Mouse (Mus musculus): Measurements from ENCODE around the gene Dhdh.
"Not testable (repeated sequence)": the region's sequence is repeated elsewhere in the genome, so short reads cannot be mapped to it uniquely, and the experiment has no call there.

Gene Dhdh

DNA sequence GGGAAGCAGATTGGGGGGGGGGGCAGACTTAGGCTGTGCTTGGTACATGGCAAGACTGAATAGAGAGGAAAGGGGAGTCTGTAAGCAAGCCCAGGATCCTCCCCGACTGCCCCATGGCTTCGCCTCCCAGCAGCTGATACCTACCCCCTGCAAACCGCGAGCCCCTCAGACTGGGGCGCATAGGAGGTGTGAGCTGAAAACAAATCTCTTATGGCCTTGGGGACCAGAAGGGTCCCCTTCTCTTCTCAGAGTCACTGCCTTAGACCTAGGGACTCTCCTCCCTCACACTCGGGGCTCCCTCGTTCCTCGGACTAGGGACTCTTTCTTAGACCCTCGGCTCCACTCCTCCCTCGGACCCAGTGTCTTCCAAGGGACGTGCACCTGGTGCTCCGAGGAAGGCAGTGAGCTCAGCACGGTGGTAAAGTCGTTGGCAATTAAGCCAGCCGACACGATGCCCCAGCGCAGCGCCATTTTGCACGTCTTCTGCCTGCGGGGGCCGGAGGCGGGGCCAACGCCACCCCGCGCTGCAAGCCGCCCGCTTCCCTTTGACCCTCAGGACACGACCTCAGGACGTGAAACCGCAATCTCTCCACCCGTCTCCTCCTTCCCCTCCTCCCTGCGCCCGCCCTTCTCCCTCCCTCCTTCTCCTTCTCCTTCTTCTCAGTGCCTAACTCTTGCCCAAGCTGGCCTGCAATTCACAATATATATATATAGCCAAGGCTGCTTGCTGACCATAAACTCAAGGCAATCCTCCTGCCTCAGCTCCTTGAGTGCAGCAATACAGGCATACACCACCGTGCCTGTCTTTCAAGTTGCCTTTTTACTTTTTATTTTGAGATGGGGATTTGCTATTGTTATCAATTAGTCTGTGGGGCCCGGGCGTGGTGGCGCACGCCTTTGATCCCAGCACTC lies at the start of gene Dhdh:
Dhdh (minus strand) TSS at position 513 of the 912 bp plus-strand sequence.
- DNase-seq (ENCODE audit: extremely low read depth, low read depth, low spot score): no peak

DNA sequence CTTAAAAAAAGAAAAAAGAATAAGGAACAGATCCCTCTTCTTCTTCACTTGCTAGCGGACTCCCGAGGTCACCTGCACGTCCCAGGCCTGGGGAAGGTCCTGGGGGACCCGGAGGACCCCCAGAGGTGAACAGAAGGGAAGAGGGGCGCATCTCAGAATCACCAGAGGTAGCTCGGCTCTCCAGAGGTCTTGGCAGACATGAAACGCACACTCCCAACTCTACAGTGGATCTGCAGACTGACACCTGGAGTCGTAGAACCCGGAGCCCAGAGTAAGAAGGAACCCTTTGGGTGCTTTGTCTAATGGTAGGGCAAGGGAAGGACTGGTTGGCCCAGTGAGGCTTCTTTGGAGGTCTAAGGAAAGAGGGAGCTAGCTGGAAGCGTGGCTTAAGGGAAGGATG lies 49.0 kb upstream of the Dhdh start:
- no peak for DNase-seq (ENCODE audit: extremely low read depth, low read depth, low spot score)

DNA sequence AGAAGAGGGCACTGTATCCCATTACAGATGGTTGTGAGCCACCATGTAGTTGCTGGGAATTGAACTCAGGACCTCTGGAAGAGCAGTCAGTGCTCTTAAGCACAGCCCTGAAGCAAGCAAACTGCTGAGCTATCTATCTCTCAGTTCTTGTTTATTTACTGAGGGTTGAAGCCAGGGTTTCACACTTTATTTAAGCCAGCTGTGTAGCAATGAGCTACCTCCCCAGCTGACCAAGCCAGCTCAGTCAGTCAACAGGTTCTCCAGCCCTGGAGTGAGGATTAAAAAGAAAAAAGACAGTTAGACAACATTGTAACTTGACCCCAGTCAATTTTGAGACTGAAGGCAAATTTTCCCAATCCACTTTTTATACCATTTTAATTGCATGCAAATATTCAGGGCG lies 47.1 kb upstream of the Dhdh start:
- peak; percentile 57 for DNase-seq (ENCODE audit: extremely low read depth, low read depth, low spot score)

DNA sequence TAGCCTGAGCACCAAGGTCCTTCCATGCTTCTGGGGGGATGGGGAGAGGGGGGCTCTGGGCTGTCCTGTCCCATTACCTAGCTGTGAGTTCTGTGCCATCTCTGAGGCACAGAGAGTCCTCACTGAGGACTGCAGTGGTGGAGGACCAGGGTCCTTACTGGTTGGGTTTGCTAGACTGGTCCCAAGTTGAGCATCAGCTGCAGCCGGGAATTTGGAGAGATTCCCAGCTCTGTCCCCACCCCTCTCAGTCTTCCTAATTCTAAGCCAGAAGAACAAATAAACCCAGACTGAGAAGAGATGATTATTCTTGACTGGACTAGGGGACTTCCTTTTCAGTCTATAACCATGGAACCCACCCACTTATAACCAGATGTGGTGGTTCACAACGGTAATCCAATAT lies 42.0 kb upstream of the Dhdh start:
- DNase-seq (ENCODE audit: extremely low read depth, low read depth, low spot score): no peak

DNA sequence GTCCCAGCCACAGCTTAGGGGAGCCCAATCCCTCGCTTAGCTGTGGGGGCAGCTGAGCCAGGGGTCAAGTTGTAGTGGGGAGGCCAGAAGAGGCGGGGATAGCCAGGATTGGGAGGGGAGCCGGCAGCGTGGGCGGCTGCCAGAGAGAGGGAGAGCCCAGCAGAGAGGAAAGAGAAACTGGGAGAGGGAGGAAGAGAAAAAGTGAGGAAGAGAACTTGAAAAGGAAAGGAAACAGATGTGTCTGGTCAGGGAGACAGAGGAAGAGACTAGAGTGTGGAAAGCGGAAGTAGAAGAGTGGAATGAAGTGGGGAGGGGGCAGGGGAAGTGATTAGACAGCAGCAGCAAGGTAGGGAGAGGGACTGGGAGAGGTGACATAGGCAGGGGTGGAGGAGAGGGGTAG lies 40.9 kb upstream of the Dhdh start:
- DNase-seq (ENCODE audit: extremely low read depth, low read depth, low spot score): no peak

DNA sequence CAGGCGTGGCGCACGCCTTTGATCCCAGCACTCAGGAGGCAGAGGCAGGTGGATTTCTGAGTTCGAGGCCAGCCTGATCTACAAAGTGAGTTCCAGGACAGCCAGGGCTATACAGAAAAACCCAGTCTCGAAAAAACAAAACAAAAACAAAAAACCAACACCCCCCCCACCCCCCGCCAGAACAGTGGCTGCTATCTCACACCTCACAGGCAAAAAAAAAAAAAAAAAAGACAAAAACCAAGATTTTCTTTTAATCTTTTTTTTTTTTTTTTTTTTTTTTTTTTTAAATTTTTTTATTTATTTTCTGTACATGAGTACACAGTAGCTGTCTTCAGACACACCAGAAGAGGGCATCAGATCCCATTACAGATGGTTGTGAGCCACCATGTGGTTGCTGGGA lies 38.6 kb upstream of the Dhdh start:
- not testable (repeated sequence) for DNase-seq (ENCODE audit: extremely low read depth, low read depth, low spot score)

DNA sequence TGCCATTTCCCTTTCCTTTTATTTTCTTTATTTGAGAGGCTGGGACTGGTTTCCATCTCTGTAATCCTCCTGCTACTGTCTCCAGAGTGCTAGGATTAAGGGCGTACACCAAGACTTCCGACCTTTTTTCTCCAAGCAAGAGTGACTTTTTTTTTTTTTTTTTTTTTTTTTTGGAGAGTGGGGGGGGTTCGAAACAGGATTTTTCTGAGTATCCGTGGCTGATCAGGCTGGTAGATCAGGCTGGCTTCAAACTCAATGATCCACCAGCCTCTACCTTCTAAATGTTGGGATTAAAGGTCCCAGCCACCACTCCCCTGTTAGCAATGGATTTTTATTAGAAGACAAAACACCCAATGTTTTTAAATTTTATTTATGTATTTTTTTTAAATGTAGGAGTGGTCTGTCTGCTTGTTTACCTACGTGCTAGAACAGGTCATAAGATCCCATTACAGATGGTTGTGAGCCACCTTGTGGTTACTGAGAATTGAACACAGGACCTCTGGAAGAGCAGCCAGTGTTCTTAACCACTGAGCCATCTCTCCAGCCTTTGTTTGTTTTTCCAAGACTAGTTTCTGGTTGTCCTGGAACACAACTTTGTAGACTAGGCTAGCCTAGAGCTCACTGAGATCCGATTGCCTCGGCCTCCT lies 38.0 kb upstream of the Dhdh start:
- no peak for DNase-seq (ENCODE audit: extremely low read depth, low read depth, low spot score)

DNA sequence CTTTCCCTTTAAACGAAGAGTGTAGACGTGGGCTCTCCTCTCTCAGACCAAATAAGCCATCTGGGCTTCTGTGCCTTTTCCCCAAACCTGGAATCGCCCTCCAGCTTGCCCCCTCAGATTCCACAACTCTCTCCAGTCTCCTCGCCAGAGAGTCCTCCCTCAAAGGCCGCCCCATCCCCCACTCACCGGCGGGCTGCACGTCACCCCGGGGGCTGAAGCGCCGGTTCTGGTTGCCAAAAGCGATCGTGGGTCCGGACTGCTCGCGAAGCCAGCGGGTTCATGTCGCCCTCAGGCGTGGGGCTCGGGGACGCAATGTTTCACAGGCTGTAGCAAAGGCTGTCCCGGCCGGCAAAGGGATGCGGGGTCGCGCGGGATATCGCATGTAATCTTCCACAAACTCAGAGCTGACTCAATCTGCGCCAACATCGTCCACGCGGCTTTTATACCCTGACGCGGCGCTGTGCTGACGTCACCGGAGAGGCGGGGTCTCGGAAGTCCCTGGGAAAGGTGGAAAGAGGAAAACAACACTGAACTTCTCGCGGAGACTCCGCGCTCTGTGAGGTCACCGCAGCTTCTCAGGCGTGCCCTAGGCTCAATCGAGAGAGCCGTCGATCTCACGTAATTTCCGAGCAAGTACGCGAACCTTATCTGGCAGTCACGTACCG lies 37.3 kb upstream of the Dhdh start, which contains the start of the genes Ppp1r15a and Plekha4:
Ppp1r15a (minus strand) TSS at position 460 of the 665 bp plus-strand sequence.
Plekha4 (plus strand) TSS at position 522 of the 665 bp plus-strand sequence.
- no peak for DNase-seq (ENCODE audit: extremely low read depth, low read depth, low spot score)

DNA sequence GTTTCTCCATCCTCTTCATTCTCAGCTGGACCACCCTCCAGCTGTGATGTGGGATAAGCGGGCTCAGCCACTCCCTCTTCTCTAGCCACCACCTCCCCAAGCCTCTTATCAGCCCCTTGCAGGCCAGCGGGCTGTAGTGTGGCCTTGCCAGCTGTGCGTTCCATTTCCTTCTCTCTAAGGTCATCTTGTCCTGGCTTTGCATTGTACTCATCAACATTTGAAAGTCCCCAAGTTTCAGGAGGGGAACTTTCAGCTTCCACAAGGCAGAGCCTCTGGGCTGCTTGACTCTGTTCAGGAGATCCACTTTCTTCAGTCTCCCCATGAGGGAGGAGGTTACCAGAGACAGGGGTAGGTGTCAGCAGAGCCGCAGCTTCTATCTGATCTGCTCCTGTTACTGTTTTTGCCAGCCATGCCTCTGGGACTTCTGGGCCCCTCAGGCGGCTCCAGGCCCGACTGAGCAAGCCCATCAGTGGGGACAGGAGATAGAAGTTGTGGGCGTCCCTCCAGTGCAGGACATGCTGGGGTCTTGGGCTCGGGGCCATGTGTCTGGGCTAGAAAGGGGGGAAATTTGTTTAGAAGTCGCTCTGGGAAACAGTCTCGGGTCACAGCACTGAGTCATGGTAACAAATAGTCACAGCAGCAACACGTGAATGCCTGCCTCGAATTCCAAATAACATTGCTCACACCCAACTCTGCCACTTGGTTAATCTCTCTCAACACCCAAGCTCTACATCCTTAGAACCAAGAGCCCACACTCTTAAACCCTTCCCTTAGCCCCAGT lies 36.4 kb upstream of the Dhdh start:
- DNase-seq (ENCODE audit: extremely low read depth, low read depth, low spot score): no peak

DNA sequence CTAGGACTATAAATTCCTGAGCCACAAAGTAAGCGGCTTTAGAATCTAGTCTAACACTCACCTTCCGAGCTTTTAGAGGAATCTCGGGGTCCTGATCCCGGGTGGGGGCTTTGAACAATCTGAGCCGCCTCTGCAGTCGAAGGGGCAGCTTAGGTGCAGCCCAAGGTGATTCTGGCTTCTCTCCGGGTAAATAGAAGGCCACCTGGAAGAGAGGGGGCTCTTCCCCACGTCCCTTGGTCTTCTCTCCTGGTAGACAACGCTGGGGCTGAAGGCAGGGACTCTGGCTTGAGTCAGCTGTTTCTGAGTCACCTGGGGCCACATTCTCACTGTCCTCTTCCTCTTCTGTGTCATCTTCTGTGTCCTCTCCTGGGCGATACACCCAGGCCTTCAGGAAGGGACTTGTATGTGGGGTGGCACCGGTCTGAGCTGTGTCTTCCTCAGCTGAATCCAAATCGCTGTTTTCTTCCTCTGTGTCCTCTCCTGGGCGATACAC lies 35.1 kb upstream of the Dhdh start:
- no peak for DNase-seq (ENCODE audit: extremely low read depth, low read depth, low spot score)

DNA sequence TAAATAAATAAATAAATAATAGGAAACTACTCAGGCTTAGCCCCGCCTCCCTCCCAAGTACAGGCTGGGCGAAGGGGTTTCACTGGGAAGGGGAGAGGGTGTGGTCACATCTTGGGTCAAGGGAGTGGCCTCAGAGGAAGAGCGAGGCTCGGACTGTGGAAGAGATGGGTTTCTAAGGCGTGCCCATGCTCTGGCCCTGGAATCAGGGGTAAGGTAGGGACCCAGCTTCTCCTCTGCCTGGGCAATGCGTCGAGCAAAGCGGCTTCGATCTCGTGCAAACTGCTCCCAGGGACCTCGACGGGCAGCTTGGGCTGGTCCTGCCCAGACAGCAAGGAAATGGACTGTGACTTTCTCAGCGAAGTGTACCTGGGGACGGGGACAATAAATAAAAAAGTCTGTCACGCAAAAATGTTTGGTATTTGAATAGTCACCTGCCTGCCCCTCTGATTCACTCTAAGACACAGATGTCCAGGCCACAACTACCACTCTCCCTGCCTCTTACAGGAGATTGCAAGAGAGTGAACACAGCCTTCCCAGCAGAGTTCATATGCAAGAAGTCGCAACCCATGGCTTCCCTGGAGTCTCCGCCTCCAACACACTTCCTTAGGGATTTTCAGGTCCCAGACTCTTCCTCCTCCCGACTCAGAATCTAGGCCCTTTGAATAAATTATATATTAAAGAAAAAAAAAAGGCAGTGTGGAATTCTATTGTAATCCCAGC lies 34.5 kb upstream of the Dhdh start:
- no peak for DNase-seq (ENCODE audit: extremely low read depth, low read depth, low spot score)

DNA sequence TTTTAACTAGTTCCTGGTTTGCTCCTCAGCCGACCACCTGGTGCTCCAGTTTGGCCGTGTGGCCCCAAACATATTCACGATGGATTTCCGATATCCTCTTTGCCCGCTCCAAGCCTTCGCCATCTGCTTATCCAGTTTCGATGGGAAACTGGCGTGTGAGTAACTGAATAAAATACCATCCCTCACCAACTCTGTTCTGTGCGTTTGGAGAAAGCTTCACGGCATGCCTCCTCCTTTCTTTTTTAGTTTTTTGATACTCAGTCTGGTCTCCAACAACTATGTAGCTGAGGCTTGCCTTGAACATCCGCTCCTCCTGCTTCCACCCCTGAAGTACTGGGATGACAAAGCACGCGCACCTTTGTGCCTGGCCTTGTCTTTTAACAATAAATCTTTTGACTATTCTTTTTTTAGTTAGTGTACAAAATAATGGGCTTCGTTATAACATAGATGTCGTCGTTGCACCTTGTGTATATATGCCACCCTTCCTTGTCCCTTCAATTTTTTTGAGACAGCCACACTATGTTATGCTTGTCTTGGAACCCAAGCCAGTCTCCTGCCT lies 33.7 kb upstream of the Dhdh start:
- no peak for DNase-seq (ENCODE audit: extremely low read depth, low read depth, low spot score)

DNA sequence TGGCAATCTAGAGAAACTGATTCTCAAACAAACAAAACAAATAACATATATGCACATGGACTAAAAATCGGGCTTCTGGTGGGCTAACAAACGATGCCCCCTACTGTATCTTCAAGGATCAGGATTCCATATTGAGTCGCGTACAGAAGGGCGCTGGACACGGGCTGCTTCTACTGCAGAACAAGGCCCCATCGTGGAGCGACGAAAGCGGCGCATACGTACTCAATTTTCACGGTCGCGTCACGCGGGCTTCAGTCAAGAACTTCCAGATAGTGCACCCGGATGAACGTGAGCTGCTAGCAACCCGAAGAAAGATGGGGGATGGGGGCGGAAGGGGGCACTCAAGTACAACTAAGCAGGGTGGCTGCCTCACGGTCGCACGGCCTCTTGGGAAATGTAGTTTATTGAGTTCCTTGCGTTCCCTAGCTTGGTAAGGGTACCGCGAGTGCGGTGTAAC lies 33.2 kb upstream of the Dhdh start:
- DNase-seq (ENCODE audit: extremely low read depth, low read depth, low spot score): no peak

DNA sequence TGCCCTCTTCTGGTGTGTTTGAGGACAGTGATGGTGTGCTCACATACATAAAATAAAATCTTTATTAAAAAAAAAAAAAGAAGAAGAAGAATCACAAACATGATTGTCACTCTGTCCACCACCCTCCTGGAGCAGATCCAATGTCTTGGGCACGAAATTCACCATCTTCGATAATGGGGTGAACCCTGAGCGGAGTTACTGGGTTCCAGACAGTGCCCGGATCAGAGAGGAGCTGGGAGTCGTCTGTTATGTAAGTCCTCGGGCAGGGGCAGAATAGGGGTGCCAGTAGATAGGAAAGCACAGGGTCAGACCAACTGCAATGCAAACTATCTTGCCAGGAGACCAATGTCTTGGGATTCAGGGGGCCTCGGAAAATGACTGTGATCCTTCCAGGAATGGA lies 32.0 kb upstream of the Dhdh start:
- no peak for DNase-seq (ENCODE audit: extremely low read depth, low read depth, low spot score)

DNA sequence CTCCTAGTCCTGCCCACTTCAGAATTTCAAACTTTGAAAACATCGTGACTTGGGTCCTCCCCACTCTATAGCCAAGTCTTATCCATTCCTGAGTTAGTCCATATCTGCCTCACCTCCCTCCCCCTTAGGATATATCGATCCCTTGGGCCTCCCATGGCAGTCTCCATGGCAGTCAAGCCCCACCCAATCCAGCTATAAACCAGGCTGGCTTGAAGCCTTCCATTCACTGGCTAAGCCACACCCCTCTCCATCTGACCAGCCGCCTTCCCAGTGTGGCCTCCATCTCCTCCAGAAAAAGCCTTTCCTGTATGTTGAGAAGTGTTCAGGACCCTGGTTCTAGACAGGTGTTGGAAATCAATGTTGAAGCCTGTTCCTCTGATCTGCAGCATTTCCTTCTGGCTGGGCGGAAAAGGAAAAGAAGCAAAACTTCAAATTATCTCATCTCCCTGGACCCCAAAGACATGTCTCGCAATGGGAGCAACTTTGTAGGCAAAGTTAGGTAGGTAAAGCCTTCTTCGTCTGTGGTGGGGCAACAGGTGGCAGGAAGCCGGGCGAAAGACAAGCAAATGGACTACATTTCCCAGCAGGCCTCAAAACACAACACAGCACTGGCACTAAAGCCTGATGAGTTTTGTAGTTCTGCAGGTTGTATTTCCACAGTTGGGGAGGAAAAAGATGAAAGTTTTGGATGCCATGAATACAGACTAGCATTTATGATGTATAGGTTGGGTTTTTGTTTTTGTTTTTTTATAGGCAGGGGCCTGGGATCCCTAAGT lies 30.9 kb upstream of the Dhdh start:
- no peak for DNase-seq (ENCODE audit: extremely low read depth, low read depth, low spot score)

DNA sequence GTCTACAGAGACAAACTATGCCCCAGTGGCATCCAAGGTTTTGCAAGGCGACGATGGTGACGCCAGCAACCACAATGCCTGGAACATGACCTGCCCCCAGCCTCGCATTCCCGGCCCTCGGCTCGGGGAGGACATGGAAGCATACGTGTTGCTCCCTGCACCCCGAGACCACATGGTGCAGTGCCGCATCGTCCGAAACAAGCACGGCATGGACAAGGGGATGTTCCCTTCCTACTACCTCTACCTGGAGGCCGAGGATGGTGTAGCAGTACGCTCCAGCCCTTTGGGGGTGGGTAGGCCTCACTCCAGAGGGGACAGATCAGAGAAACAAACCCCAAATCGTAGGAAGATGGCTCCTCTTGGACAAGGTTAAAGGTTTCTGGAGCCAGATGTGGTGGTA lies 30.0 kb upstream of the Dhdh start:
- no peak for DNase-seq (ENCODE audit: extremely low read depth, low read depth, low spot score)

DNA sequence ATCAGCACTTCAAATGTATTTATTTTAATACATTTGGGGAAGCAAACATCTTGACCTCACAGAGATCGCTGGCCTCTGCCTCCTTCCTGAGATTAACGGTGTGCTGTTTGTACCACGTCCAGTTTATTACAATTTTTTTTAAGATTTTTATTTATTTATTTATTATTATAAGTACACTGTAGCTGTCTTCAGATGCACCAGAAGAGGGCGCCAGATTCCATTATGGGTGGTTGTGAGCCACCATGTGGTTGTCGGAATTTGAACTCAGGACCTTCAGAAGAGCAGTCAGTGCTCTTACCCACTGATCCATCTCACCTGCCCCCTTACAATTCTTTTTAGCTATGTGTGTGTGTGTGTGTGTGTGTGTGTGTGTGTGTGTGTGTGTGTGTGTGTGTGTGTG lies 28.2 kb upstream of the Dhdh start:
- DNase-seq (ENCODE audit: extremely low read depth, low read depth, low spot score): not testable (repeated sequence)

DNA sequence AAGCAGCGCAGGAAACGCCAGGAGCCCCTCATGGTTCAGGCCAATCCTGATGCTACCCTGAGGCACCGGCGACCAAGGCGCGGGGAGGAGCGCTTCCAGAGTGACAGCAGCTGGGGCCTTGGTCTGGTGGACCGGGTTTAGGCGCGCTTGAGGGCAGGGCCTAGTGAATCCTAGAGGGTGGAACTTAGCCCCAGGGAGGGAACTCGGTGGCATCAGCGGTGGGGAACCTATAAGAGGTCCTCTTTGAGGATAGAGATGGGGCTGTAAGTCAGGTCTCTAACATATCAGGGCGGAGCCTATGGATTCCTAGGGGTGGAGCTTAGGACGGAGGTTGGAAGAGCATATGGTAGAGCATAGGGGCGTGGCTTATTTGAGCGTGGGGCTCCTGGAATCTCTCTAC lies 26.8 kb upstream of the Dhdh start:
- no peak for DNase-seq (ENCODE audit: extremely low read depth, low read depth, low spot score)

DNA sequence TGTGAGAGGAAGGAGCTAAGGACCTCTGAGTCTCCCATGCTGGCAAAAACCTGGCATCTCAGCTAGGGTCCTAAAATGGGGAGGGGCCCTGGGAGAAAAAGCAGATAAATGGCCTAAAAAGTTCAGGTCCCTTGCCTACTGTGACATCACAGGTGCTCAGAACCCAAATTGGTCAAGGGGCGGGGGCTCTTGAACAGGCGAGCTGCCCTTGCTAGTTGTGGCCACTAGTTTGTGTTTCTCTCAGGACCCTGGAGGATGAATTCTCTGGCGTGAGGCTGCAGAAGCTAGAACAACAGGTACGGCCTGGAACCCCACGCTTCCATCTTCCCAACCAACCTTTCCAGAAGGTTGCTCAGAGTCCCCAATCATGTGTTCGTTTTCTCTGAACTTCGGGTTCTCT lies 25.8 kb upstream of the Dhdh start:
- DNase-seq (ENCODE audit: extremely low read depth, low read depth, low spot score): no peak

Data from fat pad, adult 2 months (tissue).